Mouse (Mus musculus) CH12F3 (cell line): Measurements from ENCODE around the gene Med4.

Experiments used
- in situ Hi-C: fragments of 300-500 bp; cut with MboI; formaldehyde crosslinking; loops from 2 replicates; pipeline ENCODE4 v1.14.3; 2020; ENCODE audit warnings: low sequenced_read_pairs

Med4 gene

DNA sequence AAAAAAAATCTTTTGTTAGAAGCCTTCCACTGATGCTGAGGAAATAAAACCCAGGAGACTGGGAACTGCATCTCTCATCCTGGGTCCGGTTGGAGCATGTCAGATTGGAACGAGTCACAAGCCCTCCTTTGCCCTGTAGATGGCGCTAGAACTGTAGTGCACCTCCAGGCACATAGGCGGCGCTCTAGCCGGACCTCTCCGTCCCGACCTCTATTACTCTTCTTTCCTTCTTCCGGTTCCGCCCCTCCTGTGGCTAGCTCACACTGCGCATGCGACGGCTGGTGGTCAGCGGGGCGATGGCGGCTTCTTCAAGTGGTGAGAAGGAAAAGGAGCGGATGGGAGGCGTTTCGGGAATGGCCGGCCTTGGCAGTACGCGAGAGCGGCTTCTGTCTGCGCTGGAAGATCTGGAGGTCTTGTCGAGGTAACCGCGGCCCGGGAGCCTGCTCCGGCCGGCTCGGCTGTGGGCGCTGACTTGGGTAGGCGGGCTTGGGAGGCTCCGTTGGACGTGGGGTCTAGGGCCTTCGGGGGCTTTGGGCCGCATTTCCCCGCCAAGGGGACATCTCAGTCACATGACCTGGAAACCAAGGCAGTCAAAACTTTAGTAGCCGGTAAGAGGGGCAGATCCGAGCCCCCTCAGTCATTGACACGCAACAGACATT is at the start of gene Med4:
Gene Med4 (plus strand): TSS at position 261 of the 659 bp plus-strand sequence.
- in situ Hi-C loops = no loop called here

DNA sequence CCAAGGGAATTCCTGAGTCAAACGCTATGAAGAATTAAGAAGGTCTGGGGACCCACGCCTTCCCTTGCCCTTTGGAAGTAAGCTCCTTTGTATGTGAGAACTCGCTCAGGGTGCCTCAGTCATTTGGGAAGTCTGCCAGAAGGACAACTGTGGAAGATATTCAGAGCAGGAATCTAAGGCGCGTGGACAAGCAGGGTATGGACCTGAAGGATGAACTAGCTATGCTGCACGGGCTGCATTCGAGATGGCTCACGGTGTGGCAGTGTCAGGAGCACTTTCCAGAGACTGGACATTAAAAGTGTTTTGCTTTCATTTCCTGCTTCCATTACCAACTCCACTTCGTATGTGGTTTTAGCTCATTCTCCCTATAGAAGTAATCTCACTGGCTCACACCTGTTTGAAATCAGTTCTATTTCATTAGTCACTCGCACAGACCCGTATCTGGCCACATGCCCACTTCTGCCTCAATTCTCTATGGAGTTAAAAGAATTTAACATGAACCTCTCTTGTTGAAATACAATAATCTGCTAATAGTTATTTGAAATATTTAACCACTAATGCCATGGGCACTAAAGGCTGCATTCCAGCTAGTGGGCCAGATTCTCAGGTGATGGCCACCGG is 49.2 kb upstream of the Med4 start:
- in situ Hi-C loops = no loop called here

DNA sequence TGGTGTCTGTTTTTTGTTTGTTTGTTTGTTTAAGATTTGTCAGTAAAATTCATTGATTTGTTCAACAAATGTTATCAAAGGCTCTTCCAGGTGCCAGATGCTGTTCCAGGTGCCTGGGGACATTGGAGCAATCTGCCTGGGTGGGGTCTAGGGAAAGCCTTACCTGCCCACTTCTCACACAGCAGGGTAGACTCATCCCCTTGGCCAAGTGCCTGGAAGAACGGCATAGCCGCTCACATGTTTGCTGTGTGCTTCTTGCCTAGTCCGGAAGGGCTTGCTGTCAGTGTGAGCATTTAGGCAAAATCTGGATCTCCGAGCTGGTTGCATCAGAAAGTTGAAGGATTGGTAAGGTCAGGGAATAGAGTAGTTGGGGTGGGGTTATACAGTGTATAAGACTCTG is 47.6 kb upstream of the Med4 start:
- in situ Hi-C loops = no loop called here

DNA sequence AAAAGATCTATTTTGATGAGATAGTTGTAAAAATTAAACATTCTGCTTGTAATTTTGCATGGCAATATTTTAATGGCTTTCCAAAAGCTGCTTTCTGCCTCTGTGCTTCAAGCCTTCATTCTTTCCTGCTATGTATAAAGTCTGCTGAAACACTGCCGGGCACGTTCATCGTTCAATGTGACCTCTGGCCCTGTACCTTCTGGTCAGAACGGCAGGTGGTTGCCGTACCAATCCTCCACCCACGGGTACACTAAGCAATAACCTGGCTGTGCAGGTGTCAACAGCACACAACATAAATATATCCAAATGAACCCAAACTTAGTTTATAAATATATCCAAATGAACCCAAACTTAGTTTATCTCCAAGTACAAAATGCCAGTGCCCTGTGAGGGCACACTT is 42.1 kb upstream of the Med4 start:
- in situ Hi-C loops = no loop called here

DNA sequence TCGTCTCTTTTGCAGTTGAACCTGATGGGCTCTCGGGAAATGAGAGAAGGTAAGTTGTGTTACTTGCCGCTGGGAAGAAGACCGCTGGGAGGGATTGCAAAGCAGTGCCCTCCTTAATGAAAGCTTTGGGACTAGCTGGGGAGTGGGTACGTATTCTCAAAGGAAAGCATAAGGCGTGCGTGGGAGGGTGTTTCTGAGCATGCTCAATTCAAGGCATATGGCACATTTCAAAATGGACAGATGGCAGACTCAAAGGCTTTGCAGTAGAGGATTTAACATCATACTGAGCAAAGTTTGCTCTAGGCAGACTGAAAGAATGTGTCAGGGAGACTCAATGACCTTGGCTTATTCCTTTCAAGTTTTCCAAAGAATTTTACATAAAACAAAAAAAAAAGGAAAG is 40.3 kb upstream of the Med4 start:
- in situ Hi-C loops = no loop called here

DNA sequence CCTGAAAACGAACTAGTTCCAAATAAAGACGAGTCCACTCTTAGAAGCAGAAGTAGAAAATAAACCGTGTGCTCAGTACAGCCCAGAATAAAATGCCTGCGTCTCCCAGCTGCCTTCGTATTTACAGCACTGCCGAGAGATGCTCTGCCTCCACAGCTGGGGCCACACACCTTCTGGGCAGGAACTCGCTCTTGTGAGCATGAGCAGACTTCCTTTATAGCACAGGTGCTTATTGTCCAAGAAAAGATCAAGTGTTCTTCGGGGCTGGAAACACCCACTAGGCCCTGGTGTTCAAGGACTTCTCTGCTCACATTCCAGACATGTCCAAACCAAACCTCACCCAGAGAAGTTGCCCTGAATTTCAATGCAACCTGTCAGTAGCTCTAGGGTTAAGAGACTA is 39.2 kb upstream of the Med4 start:
- in situ Hi-C loops = no loop called here

DNA sequence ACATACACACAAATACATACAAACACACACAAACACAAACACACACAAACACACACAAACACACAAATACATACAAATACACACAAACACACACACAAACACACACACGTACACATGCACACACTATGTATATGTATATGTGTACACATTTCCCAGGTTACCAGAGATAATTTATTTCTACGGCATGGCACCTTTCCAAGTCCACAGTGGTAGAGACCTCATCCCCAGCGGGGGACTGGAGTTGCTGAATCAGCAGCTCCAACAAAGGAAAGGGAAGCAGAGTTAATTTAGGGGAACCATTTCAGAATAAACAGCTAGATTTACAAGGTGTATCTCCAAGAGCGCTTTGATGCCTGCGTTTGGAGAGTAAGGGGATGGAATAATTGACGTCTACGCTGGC is 37.6 kb upstream of the Med4 start:
- in situ Hi-C loops = no loop called here

DNA sequence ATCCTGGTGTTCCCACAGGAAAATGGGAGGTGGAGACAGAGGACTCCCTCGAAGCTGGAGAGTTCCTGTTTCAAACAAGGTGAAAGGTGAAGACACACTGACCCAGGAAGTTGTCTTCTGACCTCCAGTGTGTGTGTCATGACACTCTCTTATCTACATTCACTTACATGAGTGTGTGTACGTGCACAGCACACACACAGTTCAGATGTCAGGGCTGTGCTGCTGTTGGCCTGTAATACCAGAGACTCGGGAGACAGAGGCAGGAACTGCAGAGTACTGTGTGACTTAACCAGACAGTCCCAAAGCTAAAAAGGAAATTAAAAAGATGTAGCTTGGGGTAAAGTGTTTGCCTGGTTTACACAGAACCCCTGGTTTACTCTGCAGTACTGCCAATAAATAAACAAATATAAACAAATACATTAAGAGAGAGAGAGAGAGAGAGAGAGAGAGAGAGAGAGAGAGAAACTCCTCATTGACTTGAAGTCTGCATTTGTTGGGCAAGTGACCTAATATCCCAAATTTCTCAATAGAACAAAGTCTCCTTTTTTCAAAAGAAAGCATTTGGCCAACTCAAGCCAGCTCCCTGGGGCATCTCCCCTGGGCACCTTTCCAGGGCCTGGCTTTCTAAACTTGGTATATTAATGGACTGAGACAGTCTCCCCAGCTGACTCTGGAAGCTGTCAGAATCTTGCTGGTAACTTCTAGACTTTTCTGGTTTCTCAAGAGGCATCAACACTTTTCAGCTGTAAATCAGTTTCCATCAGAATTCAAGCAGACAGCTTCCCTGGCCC is 36.0 kb upstream of the Med4 start:
- in situ Hi-C loops = no loop called here

DNA sequence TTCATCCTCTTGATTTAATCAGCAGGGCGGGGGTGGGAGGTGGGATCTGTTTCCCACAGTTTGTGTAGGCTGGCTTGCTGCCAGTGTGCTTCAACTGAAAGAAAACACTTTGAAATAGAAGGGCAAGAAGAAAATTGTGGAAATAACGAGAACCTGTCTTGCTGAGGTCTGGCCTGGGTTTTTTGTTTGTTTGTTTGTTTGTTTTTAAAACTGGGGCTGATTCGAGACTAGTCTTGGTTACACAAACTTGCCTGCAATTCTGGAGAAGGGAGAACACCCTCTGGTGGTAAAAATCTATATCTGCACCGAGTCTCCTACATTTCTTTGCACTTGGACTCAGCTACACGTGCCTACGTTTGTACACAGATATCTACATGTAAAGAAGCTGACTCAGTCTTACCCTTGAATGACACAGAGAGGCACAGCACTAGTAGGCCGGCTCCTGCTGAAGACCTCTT is 35.2 kb upstream of the Med4 start:
- in situ Hi-C loops = loop anchor here (25.0 kb wide), 1 partner anchor 362 kb away; the partner anchor contains the start of gene Rcbtb2

DNA sequence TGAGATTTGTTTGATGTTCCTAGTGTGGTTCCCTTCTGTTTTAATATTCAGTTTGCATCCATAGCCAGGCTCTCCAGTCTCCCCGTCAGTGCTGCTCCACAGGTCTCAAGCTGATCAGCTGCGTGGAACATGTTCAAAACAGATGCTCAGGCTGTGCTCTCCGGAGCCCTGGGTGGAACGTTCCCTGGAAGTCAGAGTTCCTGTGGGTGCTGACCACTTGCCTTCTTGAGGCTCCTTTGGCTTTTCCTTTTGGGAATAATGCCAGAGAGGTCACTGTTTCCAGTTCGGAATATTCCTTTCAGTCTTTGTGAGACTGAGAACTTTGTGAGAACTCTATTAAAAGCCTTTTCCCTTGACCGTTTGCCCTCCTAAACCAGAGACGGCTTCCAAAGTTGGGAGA is 34.3 kb upstream of the Med4 start:
- in situ Hi-C loops = loop anchor here (25.0 kb wide), 1 partner anchor 363 kb away; the partner anchor contains the start of gene Rcbtb2

DNA sequence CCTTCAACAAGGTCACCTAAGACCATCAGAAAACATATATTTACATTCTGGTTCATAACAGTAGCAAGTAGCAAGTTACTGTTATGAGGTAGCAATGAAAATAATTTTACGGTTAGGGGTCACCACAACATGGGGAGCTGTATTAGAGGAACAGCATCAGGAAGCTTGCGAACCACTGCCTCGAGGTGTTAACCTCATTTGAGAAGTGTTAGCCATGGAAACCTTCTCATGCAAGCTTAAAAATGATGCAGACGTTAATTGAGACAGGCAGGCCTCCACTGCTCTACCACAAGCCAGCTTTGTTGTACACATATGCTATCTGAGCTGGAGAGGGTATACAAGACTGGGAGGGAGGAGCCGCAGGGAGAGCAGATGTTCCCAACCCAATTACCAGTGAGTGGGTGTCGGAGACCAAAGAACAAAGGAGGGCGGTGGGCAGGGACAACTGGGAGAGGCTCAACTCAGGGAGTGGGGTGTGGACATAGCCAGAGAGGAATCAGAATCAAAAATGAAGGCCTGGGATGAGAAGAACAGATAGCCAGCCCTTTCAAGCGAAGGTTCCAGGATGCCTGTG is 33.4 kb upstream of the Med4 start:
- in situ Hi-C loops = loop anchor here (25.0 kb wide), 1 partner anchor 364 kb away; the partner anchor contains the start of gene Rcbtb2

DNA sequence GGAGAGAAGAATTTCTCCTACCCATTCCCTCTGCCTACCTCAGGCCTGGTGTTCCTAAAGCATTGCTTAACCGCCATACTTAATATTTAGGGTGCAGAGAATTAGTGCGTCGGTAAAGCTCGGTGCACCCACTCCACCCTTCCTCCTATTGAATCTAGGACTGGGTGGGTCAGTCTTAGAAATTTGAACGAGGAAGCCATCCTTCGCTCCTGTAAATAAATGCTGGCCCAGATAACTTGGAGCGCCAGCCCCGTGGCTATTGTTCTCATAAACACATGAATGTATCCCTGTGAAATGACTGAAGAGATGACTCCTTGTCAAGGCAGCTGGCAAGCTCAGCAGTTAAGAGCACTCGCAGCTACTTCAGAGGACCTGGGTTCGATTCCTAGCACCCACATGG is 32.7 kb upstream of the Med4 start:
- in situ Hi-C loops = loop anchor here (25.0 kb wide), 1 partner anchor 365 kb away; the partner anchor contains the start of gene Rcbtb2

DNA sequence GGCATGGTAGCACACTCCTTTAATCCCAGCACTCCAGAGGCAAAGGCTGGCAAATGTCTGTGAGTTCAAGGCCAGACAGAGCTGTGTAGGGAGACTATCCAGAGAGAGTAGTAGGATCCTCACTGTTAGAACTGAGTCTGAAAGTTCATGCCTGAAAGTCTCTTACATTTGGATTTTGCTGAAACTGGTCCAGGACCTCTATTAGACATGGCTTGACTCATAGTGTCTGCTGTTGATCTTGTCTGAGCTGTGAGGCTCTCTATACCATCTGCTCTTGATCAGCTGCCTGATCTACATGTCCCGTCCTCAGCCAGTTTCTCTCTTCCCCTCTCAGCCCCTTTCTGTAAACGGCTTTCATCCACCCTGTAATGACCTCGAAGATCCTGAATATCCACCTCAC is 31.5 kb upstream of the Med4 start:
- in situ Hi-C loops = loop anchor here (25.0 kb wide), 1 partner anchor 366 kb away; the partner anchor contains the start of gene Rcbtb2

DNA sequence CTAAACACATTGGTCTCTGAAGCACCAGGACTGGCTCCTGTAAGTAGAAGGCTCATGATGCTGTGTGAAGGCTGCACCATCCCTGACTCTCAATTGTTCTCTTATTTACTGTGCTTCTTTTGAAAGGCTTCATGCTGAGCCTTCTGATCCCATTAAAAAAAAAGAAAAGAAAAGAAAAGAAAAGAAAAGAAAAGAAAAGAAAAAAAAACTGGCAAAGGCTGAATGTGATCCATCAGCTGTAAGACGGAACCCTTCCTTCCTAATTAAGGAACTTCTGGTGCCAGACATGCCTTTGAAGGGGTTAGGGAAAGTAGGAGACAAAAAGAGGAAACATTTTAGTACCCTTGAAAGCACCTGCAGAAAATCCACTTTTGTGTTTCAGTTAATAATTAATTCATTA is 30.1 kb upstream of the Med4 start:
- in situ Hi-C loops = loop anchor here (25.0 kb wide), 1 partner anchor 367 kb away; the partner anchor contains the start of gene Rcbtb2

DNA sequence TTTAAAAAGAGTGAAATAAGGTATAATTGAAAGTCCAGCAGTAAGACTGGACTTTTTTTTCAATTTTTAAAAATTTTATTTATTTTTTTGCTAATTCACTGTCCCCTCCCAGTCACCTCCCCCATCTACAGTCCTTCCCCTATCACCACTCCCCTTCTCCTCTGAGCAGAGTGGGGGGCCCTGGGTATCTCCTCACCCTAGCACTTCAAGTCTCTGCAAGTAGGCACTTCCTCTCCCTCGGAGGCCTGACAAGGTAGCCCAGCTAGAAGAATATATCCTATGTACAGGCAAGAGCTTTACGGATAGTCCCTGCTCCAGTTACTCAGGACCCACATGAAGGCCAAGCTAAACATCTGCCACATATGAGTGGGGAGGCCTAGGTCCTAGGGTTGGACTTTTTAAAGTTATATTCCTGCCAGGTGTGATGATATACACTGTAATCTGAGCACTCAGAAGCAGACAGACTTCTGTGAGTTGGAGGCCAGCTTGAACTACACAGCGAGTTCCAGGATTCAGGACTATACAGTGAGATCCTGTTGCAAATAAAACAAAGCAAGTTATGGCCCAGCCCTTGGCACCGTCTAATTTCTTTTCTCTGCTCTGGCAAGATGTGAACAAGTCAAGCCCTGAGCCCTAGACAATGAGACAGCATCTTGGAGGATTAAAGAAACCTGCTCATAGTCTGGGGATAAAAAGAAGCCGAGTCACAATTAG is 26.2 kb upstream of the Med4 start:
- in situ Hi-C loops = loop anchor here (25.0 kb wide), 1 partner anchor 371 kb away; the partner anchor contains the start of gene Rcbtb2

DNA sequence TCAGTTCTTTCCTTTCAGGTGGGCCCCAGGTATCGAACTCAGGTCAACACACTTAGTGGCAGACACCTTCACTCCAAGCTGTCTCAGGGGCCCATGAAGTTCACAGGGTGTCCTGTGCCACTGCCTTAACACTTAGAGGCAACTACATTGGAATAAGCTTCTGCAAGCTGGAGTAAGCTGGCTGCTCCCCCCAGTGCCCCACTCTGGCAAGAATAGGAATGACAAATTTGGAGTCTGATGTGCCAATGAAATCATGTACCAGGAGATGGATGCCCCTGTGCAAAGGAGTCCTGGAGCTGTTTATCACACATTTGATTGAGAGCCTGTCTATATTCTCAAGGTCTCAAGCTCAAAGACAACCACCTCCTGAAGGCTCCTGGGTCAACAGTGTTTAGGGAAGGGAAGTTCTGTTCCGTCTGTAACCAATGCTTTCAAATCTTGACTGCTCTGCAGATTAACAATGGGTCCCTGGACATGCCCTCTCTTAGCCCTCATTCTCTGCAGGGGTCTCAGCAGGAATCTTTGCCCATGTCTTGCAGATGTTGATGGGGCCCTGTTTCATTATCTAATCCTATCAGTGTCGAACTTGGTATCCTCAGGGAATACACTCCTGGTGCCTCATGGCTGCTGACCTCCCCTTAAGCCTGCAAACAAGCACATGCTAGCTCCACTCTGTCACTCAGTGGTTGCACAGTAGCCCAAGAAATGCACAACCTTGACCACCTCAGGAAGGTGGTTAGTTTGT is 25.3 kb upstream of the Med4 start:
- in situ Hi-C loops = loop anchor here (25.0 kb wide), 1 partner anchor 372 kb away; the partner anchor contains the start of gene Rcbtb2

DNA sequence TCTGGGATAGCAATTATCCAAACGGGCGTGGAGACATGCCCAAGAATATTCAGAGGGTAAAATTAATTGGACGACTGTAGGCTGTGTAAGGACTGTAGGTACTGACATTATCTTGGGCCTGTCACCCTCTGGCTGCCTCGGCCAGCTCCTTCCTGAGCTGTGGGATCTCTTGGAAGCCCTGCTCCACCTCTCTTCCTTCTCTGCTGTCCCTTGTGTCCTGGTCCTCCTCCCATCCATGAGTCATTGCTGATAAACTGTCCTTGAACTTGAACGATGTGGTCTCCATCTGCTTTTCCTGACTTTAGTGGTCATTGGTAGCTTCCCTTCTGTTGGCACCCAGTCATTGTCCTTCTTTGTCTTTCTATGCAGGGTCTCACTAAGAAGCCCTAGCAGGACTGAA is 23.2 kb upstream of the Med4 start:
- in situ Hi-C loops = loop anchor here (25.0 kb wide), 1 partner anchor 374 kb away; the partner anchor contains the start of gene Rcbtb2

DNA sequence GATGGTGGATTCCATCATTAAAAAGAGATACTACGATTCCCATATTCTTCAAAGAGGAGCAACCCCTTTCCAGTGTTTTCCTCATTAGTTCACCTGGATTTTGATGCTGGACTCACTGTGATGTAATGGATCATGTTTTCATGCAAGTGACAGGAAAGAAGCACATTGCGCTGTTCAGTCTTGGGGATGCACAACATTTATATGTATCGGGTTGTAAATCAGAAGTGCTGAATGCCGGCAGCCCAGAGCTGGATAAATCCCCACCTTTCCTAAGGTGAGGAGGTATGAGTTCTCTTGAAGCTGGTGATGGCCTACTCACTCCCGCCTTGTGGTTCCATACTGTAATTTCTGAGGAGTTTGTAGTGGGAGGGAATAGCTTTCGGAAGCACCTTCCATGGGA is 16.5 kb upstream of the Med4 start:
- in situ Hi-C loops = loop anchor here (25.0 kb wide), 1 partner anchor 381 kb away; the partner anchor contains the start of gene Rcbtb2

DNA sequence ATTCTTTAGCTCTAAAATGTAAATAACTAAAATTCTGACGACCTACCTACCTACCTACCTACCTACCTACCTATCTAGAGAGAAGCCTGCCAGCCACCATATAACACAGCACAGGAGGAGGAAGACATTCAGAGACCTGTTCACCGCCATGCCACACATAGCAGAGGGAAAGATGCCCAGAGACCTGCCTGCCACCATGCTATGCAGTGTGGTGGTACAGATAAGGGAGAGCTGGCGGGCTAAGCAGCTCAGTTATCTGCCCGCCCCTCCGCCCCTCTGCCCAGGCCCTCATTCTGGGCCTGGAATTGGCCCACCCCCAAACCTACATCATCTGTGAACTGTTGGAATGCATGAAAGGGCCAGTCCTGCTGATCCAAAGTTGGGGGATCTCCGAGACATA is 15.7 kb upstream of the Med4 start:
- in situ Hi-C loops = loop anchor here (25.0 kb wide), 1 partner anchor 382 kb away; the partner anchor contains the start of gene Rcbtb2
